Comparison of ENCODE assay signal across 8 mouse cellular contexts in the genomic region with DNA sequence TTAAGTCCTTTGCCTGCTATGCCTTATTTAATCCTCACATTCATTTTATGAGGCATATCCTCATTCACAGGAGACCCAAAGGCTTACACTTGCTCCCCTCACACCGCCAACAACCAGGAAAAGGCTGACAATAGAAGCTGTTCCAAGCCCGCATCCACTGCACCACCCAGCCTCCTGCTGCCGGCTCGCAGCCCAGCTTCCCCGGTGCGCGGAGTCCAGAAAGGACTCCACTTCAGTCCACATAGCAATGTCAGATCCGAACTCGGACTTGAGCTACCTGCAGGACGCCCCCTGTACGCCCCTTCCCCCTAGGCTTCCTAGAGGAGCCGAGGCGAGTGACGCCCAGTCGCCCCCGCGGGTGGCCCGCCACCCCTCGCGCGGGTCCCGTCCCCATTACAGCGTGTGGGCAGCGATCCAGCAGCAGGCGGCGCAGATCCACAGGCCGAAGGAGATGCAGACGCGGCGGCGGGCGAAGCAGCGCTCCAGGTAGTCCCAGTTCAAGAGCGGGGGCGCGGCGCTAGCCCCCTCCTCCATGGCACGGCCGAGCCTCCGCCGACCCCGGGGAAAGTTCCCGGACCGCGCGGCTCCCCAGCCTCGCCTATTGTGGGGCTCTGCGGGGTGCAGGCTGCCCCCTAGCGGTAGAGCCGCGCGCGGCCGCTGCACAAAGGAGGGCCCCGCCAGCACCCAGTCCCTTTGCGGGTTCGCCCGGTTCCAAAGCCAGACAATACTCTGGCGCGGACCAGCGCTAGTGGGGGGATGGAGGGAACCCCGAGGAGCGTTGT. TPM values are rescaled to one million over a fixed set of nuclear protein-coding genes. Genes with fewer than 3 reads are reported as not detected.
DNase-seq lines count a peak whose midpoint lies in the region; ATAC-seq and TF ChIP-seq lines count a peak whose summit lies in the region.

No protein-coding gene starts in this region.

- TF ChIP-seq POLR2A in olfactory bulb, adult 2 months (IDR thresholded peaks at IDR 0.05; ENCODE audit: insufficient read depth, low read depth, low read length): 0 out of 2 replicates have a peak, but pooled peaks have one; percentile 34
- TF ChIP-seq POLR2A in thymus, adult 2 months (IDR thresholded peaks at IDR 0.05; ENCODE audit: control insufficient read depth, extremely low read depth, insufficient read depth, low read length, poor library complexity): no peak

- H3K4me3 ChIP-seq in hindbrain, embryonic 10.5 days: peak overlapping the region; percentile 80
- peak overlapping the region; percentile 89 for H3K4me3 ChIP-seq in lung, embryonic 15.5 days
- peak overlapping the region; percentile 64 for H3K4me3 ChIP-seq in olfactory bulb, adult 2 months (ENCODE audit: insufficient read depth, low read depth, low read length)
- H3K4me3 ChIP-seq in thymus, adult 2 months (ENCODE audit: control insufficient read depth, insufficient read depth, low read length): peak overlapping the region; percentile 61

- peak; percentile 82 for DNase-seq in Muller cell, postnatal 12 days (ENCODE audit: inconsistent ontology term)
- peak; percentile 69 for DNase-seq in cerebellum, adult 9-10 months
- DNase-seq in hindbrain, embryonic 10.5 days (ENCODE audit: low spot score): peak; percentile 87
- DNase-seq in layer of hippocampus, adult 9-10 months (ENCODE audit: low spot score): peak; percentile 41
- peak; percentile 74 for DNase-seq in thymus, adult 2 months

- peak; percentile 70 for ATAC-seq in frontal cortex, adult (ENCODE audit: low TSS enrichment)
- ATAC-seq in lung, embryonic 15.5 days (ENCODE audit: borderline replicate concordance, extremely low read depth, low FRiP score, low TSS enrichment): peak; percentile 86

- peaks cover 21% of the 10 kb centered on the region; the same call in 1 of the 2 replicates for H3K27me3 ChIP-seq in hindbrain, embryonic 10.5 days (ENCODE audit: insufficient read depth, poor library complexity, severe bottlenecking)
- H3K27me3 ChIP-seq in lung, embryonic 15.5 days: no peaks in the 10 kb centered on the region
- H3K27me3 ChIP-seq in thymus, adult 2 months (ENCODE audit: control insufficient read depth, insufficient read depth, low read length): no peaks in the 10 kb centered on the region

- whole genome bisulfite sequencing in hindbrain, embryonic 10.5 days: 1% methylated on average over 63 of the region's 63 CpGs
- under 1% methylated on average over 60 of the region's 63 CpGs for WGBS in lung, embryonic 15.5 days
- WGBS in olfactory bulb, adult 2 months: 1% methylated on average over 63 of the region's 63 CpGs
- WGBS in thymus, adult 2 months: 2% methylated on average over 63 of the region's 63 CpGs

- TF ChIP-seq CTCF in olfactory bulb, adult 2 months (IDR thresholded peaks at IDR 0.05; ENCODE audit: insufficient read depth, low read depth, low read length): peak; percentile 97
- TF ChIP-seq CTCF in thymus, adult 2 months (IDR thresholded peaks at IDR 0.05; ENCODE audit: borderline replicate concordance, control insufficient read depth, extremely low read depth, insufficient read depth, low read length, poor library complexity): peak; percentile 98

- peak overlapping the region; percentile 97 for H3K27ac ChIP-seq in hindbrain, embryonic 10.5 days
- peak overlapping the region; percentile 68 for H3K27ac ChIP-seq in lung, embryonic 15.5 days
- H3K27ac ChIP-seq in olfactory bulb, adult 2 months (ENCODE audit: insufficient read depth, low read depth, low read length): no peak overlapping the region
- no peak overlapping the region for H3K27ac ChIP-seq in thymus, adult 2 months (ENCODE audit: control insufficient read depth, insufficient read depth, low read length)

- H3K9me3 ChIP-seq in hindbrain, embryonic 10.5 days: peaks cover 11% of the 10 kb centered on the region; the same call in 1 of the 2 replicates
- peaks cover 4% of the 10 kb centered on the region for H3K9me3 ChIP-seq in lung, embryonic 15.5 days

- peaks cover 22% of the 10 kb centered on the region for H3K36me3 ChIP-seq in hindbrain, embryonic 10.5 days
- H3K36me3 ChIP-seq in lung, embryonic 15.5 days: peaks cover 7% of the 10 kb centered on the region
- H3K36me3 ChIP-seq in thymus, adult 2 months (ENCODE audit: control insufficient read depth, insufficient read depth, low read length): no peaks in the 10 kb centered on the region

- peaks cover 31% of the 10 kb centered on the region for H3K4me1 ChIP-seq in hindbrain, embryonic 10.5 days (replicated peaks)
- H3K4me1 ChIP-seq in lung, embryonic 15.5 days: peaks cover 30% of the 10 kb centered on the region
- peaks cover 13% of the 10 kb centered on the region for H3K4me1 ChIP-seq in olfactory bulb, adult 2 months (ENCODE audit: control insufficient read depth, insufficient read depth, low read length)
- peaks cover 4% of the 10 kb centered on the region for H3K4me1 ChIP-seq in thymus, adult 2 months (replicated peaks; ENCODE audit: control insufficient read depth, insufficient read depth, low read length)

- peak overlapping the region; percentile 95 for H3K4me2 ChIP-seq in lung, embryonic 15.5 days

- peak overlapping the region; percentile 98 for H3K9ac ChIP-seq in lung, embryonic 15.5 days

RNA-seq across cellular contexts. Expression of gene Tmem44, which starts 0.5 kb away (rescaled TPM):
- 22.8 and 39.3 TPM in 2 replicates for polyA plus RNA-seq in hindbrain, embryonic 10.5 days (2016; fragmentation: Nextera tagmentation; extraction: Ambion mirVana)
- polyA plus RNA-seq in lung, embryonic 15.5 days (2015; fragmentation: Nextera tagmentation; extraction: Ambion mirVana): 24.6 and 26.4 TPM in 2 replicates
- not detected in 2 replicates for polyA plus RNA-seq in olfactory bulb, adult 2 months (2012; ENCODE audit: insufficient read depth, insufficient read length, low replicate concordance, missing spikeins)
- polyA plus RNA-seq in thymus, adult 2 months (2012; rRNA removed): 1.4 and 3.1 TPM in 2 replicates

RNA-seq across cellular contexts. Expression of gene Lsg1, which starts 37.2 kb away (rescaled TPM):
- 74.5 and 78.5 TPM in 2 replicates for polyA plus RNA-seq in hindbrain, embryonic 10.5 days (2016; fragmentation: Nextera tagmentation; extraction: Ambion mirVana)
- 61.1 and 69.2 TPM in 2 replicates for polyA plus RNA-seq in lung, embryonic 15.5 days (2015; fragmentation: Nextera tagmentation; extraction: Ambion mirVana)
- polyA plus RNA-seq in olfactory bulb, adult 2 months (2012; ENCODE audit: insufficient read depth, insufficient read length, low replicate concordance, missing spikeins): not detected in 2 replicates
- polyA plus RNA-seq in thymus, adult 2 months (2012; rRNA removed): 17.4 and 20.0 TPM in 2 replicates

RNA-seq across cellular contexts. Expression of gene Fam43a, which starts 49.4 kb away (rescaled TPM):
- 15.5 and 16.6 TPM in 2 replicates for polyA plus RNA-seq in hindbrain, embryonic 10.5 days (2016; fragmentation: Nextera tagmentation; extraction: Ambion mirVana)
- 23.6 and 25.8 TPM in 2 replicates for polyA plus RNA-seq in lung, embryonic 15.5 days (2015; fragmentation: Nextera tagmentation; extraction: Ambion mirVana)
- polyA plus RNA-seq in olfactory bulb, adult 2 months (2012; ENCODE audit: insufficient read depth, insufficient read length, low replicate concordance, missing spikeins): not detected in 2 replicates
- polyA plus RNA-seq in thymus, adult 2 months (2012; rRNA removed): 17.0 and 22.3 TPM in 2 replicates

Comparison
In these comparisons a context has a peak if more than half of its experiments do, and no peak if none do; other contexts are left out.
1. H3K27ac ChIP-seq: peak in hindbrain, embryonic 10.5 days (single experiment) and lung, embryonic 15.5 days (single experiment); none in olfactory bulb, adult 2 months (single experiment) and thymus, adult 2 months (single experiment).
2. RNA of gene Lsg1, which starts 37.2 kb away (polyA plus RNA-seq): 74.5 to 78.5 TPM in hindbrain, embryonic 10.5 days, 61.1 to 69.2 TPM in lung, embryonic 15.5 days and 17.4 to 20.0 TPM in thymus, adult 2 months; not detected in olfactory bulb, adult 2 months; every median in the first group is over 10 times any median in the second.
3. RNA of gene Fam43a, which starts 49.4 kb away (polyA plus RNA-seq): 23.6 to 25.8 TPM in lung, embryonic 15.5 days, 17.0 to 22.3 TPM in thymus, adult 2 months and 15.5 to 16.6 TPM in hindbrain, embryonic 10.5 days; not detected in olfactory bulb, adult 2 months; every median in the first group is over 10 times any median in the second.
4. Peak in every context shown above with its lines, with median percentiles within 50 percentile points of each other: DNase-seq and H3K4me3 ChIP-seq.